Comparison of ENCODE assay signal across 7 mouse cellular contexts in genomic region chr12:45467058-45467457, GRCm38 (mm10).
DNase-seq lines count a peak whose midpoint lies in the region; ATAC-seq lines count a peak whose summit lies in the region.

No protein-coding gene starts in this region.

- H3K36me3 ChIP-seq in midbrain, embryonic 13.5 days = no peaks in the 10 kb centered on the region
- H3K36me3 ChIP-seq in midbrain, embryonic 10.5 days = no peaks in the 10 kb centered on the region
- no peaks in the 10 kb centered on the region for H3K36me3 ChIP-seq in liver, embryonic 11.5 days (ENCODE audit: control insufficient read depth, insufficient read depth, low read length)

- no peaks in the 10 kb centered on the region for H3K9me3 ChIP-seq in midbrain, embryonic 13.5 days
- H3K9me3 ChIP-seq in midbrain, embryonic 10.5 days (replicated peaks) = no peaks in the 10 kb centered on the region
- no peaks in the 10 kb centered on the region for H3K9me3 ChIP-seq in liver, embryonic 11.5 days (ENCODE audit: control insufficient read depth, low read length)

- H3K4me1 ChIP-seq in midbrain, embryonic 13.5 days (replicated peaks) = peaks cover 29% of the 10 kb centered on the region
- H3K4me1 ChIP-seq in midbrain, embryonic 10.5 days = peaks cover 6% of the 10 kb centered on the region; the same call in 1 of the 2 replicates
- H3K4me1 ChIP-seq in liver, embryonic 11.5 days (replicated peaks; ENCODE audit: control insufficient read depth, insufficient read depth, low read length) = no peaks in the 10 kb centered on the region

- H3K27ac ChIP-seq in midbrain, embryonic 13.5 days = peak overlapping the region; percentile 74
- H3K27ac ChIP-seq in midbrain, embryonic 10.5 days (replicated peaks) = no peak overlapping the region
- no peak overlapping the region for H3K27ac ChIP-seq in liver, embryonic 11.5 days (ENCODE audit: low read depth, low read length)

- H3K4me3 ChIP-seq in midbrain, embryonic 13.5 days (replicated peaks) = no peak overlapping the region
- no peak overlapping the region for H3K4me3 ChIP-seq in midbrain, embryonic 10.5 days
- no peak overlapping the region for H3K4me3 ChIP-seq in liver, embryonic 11.5 days (ENCODE audit: low read depth, low read length)

- H3K9ac ChIP-seq in midbrain, embryonic 13.5 days (replicated peaks) = no peak overlapping the region
- no peak overlapping the region for H3K9ac ChIP-seq in liver, embryonic 11.5 days (ENCODE audit: low read depth, low read length)

- no peak for DNase-seq in midbrain, embryonic 10.5 days (ENCODE audit: low spot score)
- peak; percentile 49 to 57 for DNase-seq in layer of hippocampus, postnatal 10 days (ENCODE audit: low spot score in 2 of 2)
- peak; percentile 36 for DNase-seq in ovary, postnatal 14 days (ENCODE audit: low spot score)
- DNase-seq in spleen, adult 12 weeks (ENCODE audit: low spot score) = no peak
- DNase-seq in liver, embryonic 11.5 days (ENCODE audit: low spot score) = no peak

- 44% methylated on average over 2 of the region's 2 CpGs for WGBS in midbrain, embryonic 13.5 days
- WGBS in midbrain, embryonic 10.5 days = 52% methylated on average over 2 of the region's 2 CpGs
- 40% methylated on average over 2 of the region's 2 CpGs for WGBS in liver, embryonic 11.5 days

- H3K4me2 ChIP-seq in midbrain, embryonic 13.5 days (replicated peaks) = no peak overlapping the region
- H3K4me2 ChIP-seq in liver, embryonic 11.5 days = no peak overlapping the region

- 0 out of 2 replicates have a peak, but pooled peaks have one; percentile 47 for ATAC-seq in midbrain, embryonic 13.5 days
- ATAC-seq in frontal cortex, adult (ENCODE audit: low TSS enrichment) = peak; percentile 86
- no peak for ATAC-seq in liver, embryonic 11.5 days (replicated peaks; ENCODE audit: low FRiP score)

- no peaks in the 10 kb centered on the region for H3K27me3 ChIP-seq in midbrain, embryonic 13.5 days
- no peaks in the 10 kb centered on the region for H3K27me3 ChIP-seq in midbrain, embryonic 10.5 days (ENCODE audit: low read depth, poor library complexity, severe bottlenecking)
- no peaks in the 10 kb centered on the region for H3K27me3 ChIP-seq in liver, embryonic 11.5 days (replicated peaks; ENCODE audit: control insufficient read depth, insufficient read depth, low read length)

Comparison
In these comparisons a context has a peak if more than half of its experiments do, and no peak if none do; other contexts are left out.
1. DNase-seq: peak in layer of hippocampus, postnatal 10 days (2 of 2) and ovary, postnatal 14 days (single experiment); none in midbrain, embryonic 10.5 days (single experiment), spleen, adult 12 weeks (single experiment) and liver, embryonic 11.5 days (single experiment).